ENCODE assay signal across 20 mouse cellular contexts in the genomic region with DNA sequence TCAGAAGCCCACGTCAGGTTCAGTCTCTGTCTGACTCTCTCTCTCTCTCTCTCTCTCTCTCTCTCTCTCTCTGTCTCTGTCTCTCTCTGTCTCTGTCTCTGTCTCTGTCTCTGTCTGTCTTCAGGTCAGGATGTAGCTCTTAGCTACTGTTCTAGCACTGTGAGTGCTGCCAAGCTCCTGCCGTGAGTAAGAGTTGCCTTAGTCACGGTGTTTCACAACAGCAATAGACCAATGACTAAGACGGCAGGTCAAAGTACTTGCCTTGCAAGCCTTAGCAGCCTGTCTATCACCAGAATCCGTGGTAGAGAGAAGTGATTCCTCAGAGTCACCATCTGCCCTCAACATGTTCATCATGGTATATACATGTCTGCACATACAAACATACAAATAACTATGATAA.
DNase-seq lines count a peak whose midpoint lies in the region; ATAC-seq and TF ChIP-seq lines count a peak whose summit lies in the region.
"Had no signal": no experiment of that assay in that cellular context is flagged by ENCODE, and none has a peak within 500 bp of the region (broad histone marks: within the 10 kb centered on the region; RNA-seq: fewer than 3 reads in every experiment).

No protein-coding gene starts in this region.

- no peak overlapping the region for H3K9ac ChIP-seq in lung, postnatal 0 days (replicated peaks; ENCODE audit: low read depth)
- H3K9ac ChIP-seq: hindbrain, embryonic 13.5 days; liver, embryonic 14.5 days; midbrain, embryonic 13.5 days had no signal

- H3K27me3 ChIP-seq in lung, postnatal 0 days (replicated peaks; ENCODE audit: insufficient read depth, low read length) = no peaks in the 10 kb centered on the region
- no peaks in the 10 kb centered on the region for H3K27me3 ChIP-seq in heart, embryonic 10.5 days (ENCODE audit: insufficient read depth, poor library complexity, severe bottlenecking)
- H3K27me3 ChIP-seq: hindbrain, embryonic 13.5 days; midbrain, embryonic 13.5 days had no signal

- no peaks in the 10 kb centered on the region for H3K4me1 ChIP-seq in lung, postnatal 0 days (ENCODE audit: insufficient read depth, low read depth, low read length)
- peaks cover 26% of the 10 kb centered on the region for H3K4me1 ChIP-seq in heart, embryonic 10.5 days
- H3K4me1 ChIP-seq: hindbrain, embryonic 13.5 days; midbrain, embryonic 13.5 days had no signal

- no peak overlapping the region for H3K4me2 ChIP-seq in lung, postnatal 0 days (replicated peaks; ENCODE audit: low read depth, low read length)
- H3K4me2 ChIP-seq: hindbrain, embryonic 13.5 days; midbrain, embryonic 13.5 days had no signal

- TF ChIP-seq CTCF in lung, postnatal 0 days (IDR thresholded peaks at IDR 0.05) = no peak

- no peak overlapping the region for H3K27ac ChIP-seq in lung, postnatal 0 days (ENCODE audit: low read length)
- no peak overlapping the region for H3K27ac ChIP-seq in heart, embryonic 10.5 days
- H3K27ac ChIP-seq: embryonic facial prominence, embryonic 10.5 days; hindbrain, embryonic 13.5 days; kidney, postnatal 0 days; left cerebral cortex, adult 2 months; limb, embryonic 10.5 days; liver, embryonic 14.5 days; macrophage; midbrain, embryonic 13.5 days had no signal

- no peak overlapping the region for H3K4me3 ChIP-seq in lung, postnatal 0 days (ENCODE audit: low read depth, low read length)
- H3K4me3 ChIP-seq in heart, embryonic 10.5 days = no peak overlapping the region
- H3K4me3 ChIP-seq: embryonic facial prominence, embryonic 10.5 days; hindbrain, embryonic 13.5 days; left cerebral cortex, adult 2 months; limb, embryonic 10.5 days; midbrain, embryonic 13.5 days had no signal

- no peak for ATAC-seq in lung, postnatal 0 days
- peak; percentile 83 for ATAC-seq in neutrophil, adult 5-6 weeks (ENCODE audit: extremely low read depth, insufficient number of reproducible peaks, low FRiP score, poor library complexity, severe bottlenecking)
- ATAC-seq: forebrain, embryonic 16.5 days; midbrain, embryonic 13.5 days had no signal

- WGBS in lung, postnatal 0 days = 63% methylated on average over 5 of the region's 5 CpGs
- WGBS in heart, embryonic 10.5 days = 88% methylated on average over 5 of the region's 5 CpGs

- TF ChIP-seq EP300 in lung, postnatal 0 days (IDR thresholded peaks at IDR 0.05) = peak; percentile 40; the same call in 1 of the 2 replicates

- DNase-seq in lung, postnatal 0 days (ENCODE audit: low spot score) = peak; percentile 65
- no peak for DNase-seq in lung, postnatal 14 days
- DNase-seq in NIH3T3 (ENCODE audit: low read depth) (peak; percentile 65), MN1 (ENCODE audit: low spot score) (no peak)
- DNase-seq in fibroblast of lung, adult 2 months (ENCODE audit: low read depth) = peak; percentile 65
- no peak for DNase-seq in heart, embryonic 10.5 days (ENCODE audit: low spot score)
- no peak for DNase-seq in embryo, embryonic 10 days (ENCODE audit: low spot score)
- DNase-seq: cerebellum, adult 11 months; cerebellum, postnatal 14 days; thymus, adult 2 months had no signal

- no peaks in the 10 kb centered on the region for H3K36me3 ChIP-seq in lung, postnatal 0 days (ENCODE audit: insufficient read depth, low read length)
- H3K36me3 ChIP-seq in heart, embryonic 10.5 days = no peaks in the 10 kb centered on the region
- H3K36me3 ChIP-seq: embryonic facial prominence, embryonic 10.5 days; hindbrain, embryonic 13.5 days; limb, embryonic 10.5 days; midbrain, embryonic 13.5 days had no signal

- no peaks in the 10 kb centered on the region for H3K9me3 ChIP-seq in lung, postnatal 0 days (ENCODE audit: low read length)
- H3K9me3 ChIP-seq in heart, embryonic 10.5 days = no peaks in the 10 kb centered on the region
- H3K9me3 ChIP-seq: embryonic facial prominence, embryonic 10.5 days; hindbrain, embryonic 13.5 days; limb, embryonic 10.5 days; midbrain, embryonic 13.5 days had no signal

Comparison
In these comparisons a context has a peak if more than half of its experiments do, and no peak if none do; other contexts are left out.
1. DNase-seq: peak in lung, postnatal 0 days (single experiment), NIH3T3 (single experiment) and fibroblast of lung, adult 2 months (single experiment); none in lung, postnatal 14 days (single experiment), MN1 (single experiment), heart, embryonic 10.5 days (single experiment) and embryo, embryonic 10 days (single experiment).